Mouse (Mus musculus): ENCODE measurements around the gene Lrrc3c.
"Not testable (repeated sequence)": the region's sequence is repeated elsewhere in the genome, so short reads cannot be mapped to it uniquely, and the experiment has no call there.

Lrrc3c gene

GRCm38 (mm10) chr11:98586087-98586891, 11.8 kb upstream of the Lrrc3c start:
- DNase-seq (ENCODE audit: low spot score in 2 of 2), result no peak

- peak; percentile 98 to 99 for DNase-seq (ENCODE audit: low spot score in 2 of 2)
Observed at GRCm38 (mm10) chr11:98586892-98587563, 11.1 kb upstream of the Lrrc3c start, which contains the start of gene Ormdl3. Gene Ormdl3, minus strand, starts transcription at chr11:98587368.

- DNase-seq (ENCODE audit: low spot score in 2 of 2), result peak; percentile 51 to 56
Observed at GRCm38 (mm10) chr11:98587684-98588546, 10.2 kb upstream of the Lrrc3c start.

- no peak for DNase-seq (ENCODE audit: low spot score in 2 of 2)
Observed at GRCm38 (mm10) chr11:98588833-98589281, 9.2 kb upstream of the Lrrc3c start.

GRCm38 (mm10) chr11:98589306-98589705, 8.8 kb upstream of the Lrrc3c start:
- no peak for DNase-seq (ENCODE audit: low spot score in 2 of 2)

- no peak for DNase-seq (ENCODE audit: low spot score in 2 of 2)
Observed at GRCm38 (mm10) chr11:98590548-98591445, 7.3 kb upstream of the Lrrc3c start.

- DNase-seq (ENCODE audit: low spot score in 2 of 2), result no peak
Observed at GRCm38 (mm10) chr11:98595021-98595420, 3.1 kb upstream of the Lrrc3c start.

GRCm38 (mm10) chr11:98595473-98595872, 2.6 kb upstream of the Lrrc3c start:
- DNase-seq (ENCODE audit: low spot score in 2 of 2), result no peak

- no peak for DNase-seq (ENCODE audit: low spot score in 2 of 2)
Observed at GRCm38 (mm10) chr11:98595955-98596354, 2.1 kb upstream of the Lrrc3c start.

- no peak for DNase-seq (ENCODE audit: low spot score in 2 of 2)
Observed at GRCm38 (mm10) chr11:98597363-98597762, 728 bp upstream of the Lrrc3c start.

- no peak for DNase-seq (ENCODE audit: low spot score in 2 of 2)
Observed at GRCm38 (mm10) chr11:98598851-98599290, 780 bp downstream of the Lrrc3c start.

GRCm38 (mm10) chr11:98599291-98599690, 1.2 kb downstream of the Lrrc3c start:
- DNase-seq (ENCODE audit: low spot score in 2 of 2), result no peak

GRCm38 (mm10) chr11:98602090-98602690, 4.1 kb downstream of the Lrrc3c start:
- DNase-seq (ENCODE audit: low spot score in 2 of 2), result no peak

- DNase-seq (ENCODE audit: low spot score in 2 of 2), result no peak
Observed at GRCm38 (mm10) chr11:98603953-98604352, 5.9 kb downstream of the Lrrc3c start.

- DNase-seq (ENCODE audit: low spot score in 2 of 2), result not testable (repeated sequence)
Observed at GRCm38 (mm10) chr11:98604911-98605310, 6.8 kb downstream of the Lrrc3c start.

GRCm38 (mm10) chr11:98606763-98607162, 8.7 kb downstream of the Lrrc3c start:
- DNase-seq (ENCODE audit: low spot score in 2 of 2), result peak; percentile 25 to 46

- no peak for DNase-seq (ENCODE audit: low spot score in 2 of 2)
Observed at GRCm38 (mm10) chr11:98620791-98621190, 22.7 kb downstream of the Lrrc3c start.

GRCm38 (mm10) chr11:98623981-98624380, 25.9 kb downstream of the Lrrc3c start:
- DNase-seq (ENCODE audit: low spot score in 2 of 2), result not testable (repeated sequence)

GRCm38 (mm10) chr11:98624381-98624780, 26.3 kb downstream of the Lrrc3c start:
- DNase-seq (ENCODE audit: low spot score in 2 of 2), result not testable (repeated sequence)

Data from right cerebral cortex, adult 2 months (tissue).